Mouse (Mus musculus) G1E-ER4 (cell line): Measurements from ENCODE around the gene Shroom2. TPM values are rescaled to one million over a fixed set of nuclear protein-coding genes. Genes with fewer than 3 reads are reported as not detected.

ENCODE experiments used
- GATA1 ChIP-seq: IDR thresholded peaks from one replicate; pipeline ENCODE4 v1.8.0; 2012; ENCODE audit warnings: low read length, inconsistent platforms
- polyA plus RNA-seq: library from polyadenylated mRNA; stranded (reverse); fragments of >175 nt; gene quantifications from 2 replicates; pipeline ENCODE4 v1.2.3, GENCODE M21; 2012

Shroom2 gene
- not detected in 2 replicates for polyA plus RNA-seq

DNA sequence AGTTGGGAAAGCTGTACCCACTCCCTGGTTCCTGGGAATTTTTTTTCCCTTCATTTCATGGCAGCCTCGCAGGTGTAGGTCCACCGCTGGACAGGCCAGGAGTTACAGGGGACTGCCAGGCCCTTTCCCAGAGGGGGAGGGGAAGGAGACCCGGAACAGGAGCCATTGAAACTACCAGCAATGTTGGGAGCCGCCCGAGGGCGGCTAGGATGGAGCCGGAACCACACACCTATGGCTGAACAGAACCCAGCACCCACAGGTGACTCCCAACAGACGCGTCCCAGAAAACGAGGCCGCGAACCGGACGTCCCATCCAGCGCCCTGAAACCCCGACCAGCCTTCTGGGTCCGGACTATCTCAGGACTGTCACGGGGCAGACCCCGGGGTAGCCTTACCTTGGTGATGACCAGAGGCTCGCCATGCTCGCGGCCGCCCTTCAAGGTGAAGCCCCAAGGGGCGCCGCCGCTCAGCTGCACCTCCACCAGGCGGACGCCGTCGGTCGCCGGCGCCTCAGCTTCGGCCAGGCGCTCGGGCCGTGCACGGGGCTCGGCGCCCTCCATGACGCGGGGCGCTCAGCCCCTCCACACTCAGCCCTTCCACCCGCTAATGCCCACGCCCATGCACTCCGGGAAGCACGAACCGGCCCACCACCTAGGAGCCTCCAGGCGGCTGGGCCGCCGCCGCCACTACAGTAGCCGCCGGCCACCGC is at the start of gene Shroom2:
Shroom2 (minus strand) TSS at position 575 of the 709 bp plus-strand sequence.
- no peak for TF ChIP-seq GATA1

GRCm38 (mm10) chrX:152818996-152819395 is 49.7 kb upstream of the Shroom2 start:
- TF ChIP-seq GATA1, result no peak

- no peak for TF ChIP-seq GATA1
Measured at GRCm38 (mm10) chrX:152813339-152813738, 44.1 kb upstream of the Shroom2 start.

DNA sequence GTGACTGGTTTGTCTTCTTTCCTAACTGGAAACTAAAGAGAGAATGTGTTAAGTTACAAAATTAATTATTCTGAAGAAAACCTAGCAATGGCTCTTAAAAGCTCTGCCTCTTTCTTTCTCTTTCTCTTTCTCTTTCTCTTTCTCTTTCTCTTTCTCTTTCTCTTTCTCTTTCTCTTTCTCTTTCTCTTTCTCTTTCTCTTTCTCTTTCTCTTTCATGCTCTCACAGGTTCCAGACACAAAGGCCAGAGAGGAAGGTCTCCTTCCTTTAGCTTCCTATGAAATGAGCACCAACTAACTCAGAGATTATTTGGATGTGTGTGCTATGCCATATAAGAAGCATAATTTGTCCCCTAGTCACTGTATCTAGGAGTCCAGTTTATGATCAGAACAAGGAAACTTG is 36.1 kb upstream of the Shroom2 start:
- no peak for TF ChIP-seq GATA1

GRCm38 (mm10) chrX:152788611-152789010 is 19.3 kb upstream of the Shroom2 start:
- no peak for TF ChIP-seq GATA1

- TF ChIP-seq GATA1, result no peak
Measured at GRCm38 (mm10) chrX:152788129-152788528, 18.9 kb upstream of the Shroom2 start.

- TF ChIP-seq GATA1, result no peak
Measured at GRCm38 (mm10) chrX:152781720-152782403, 12.6 kb upstream of the Shroom2 start, which contains the start of gene Gpr143. Gene Gpr143, plus strand, starts transcription at chrX:152781921.

- TF ChIP-seq GATA1, result no peak
Measured at GRCm38 (mm10) chrX:152769600-152770157, 414 bp upstream of the Shroom2 start.

DNA sequence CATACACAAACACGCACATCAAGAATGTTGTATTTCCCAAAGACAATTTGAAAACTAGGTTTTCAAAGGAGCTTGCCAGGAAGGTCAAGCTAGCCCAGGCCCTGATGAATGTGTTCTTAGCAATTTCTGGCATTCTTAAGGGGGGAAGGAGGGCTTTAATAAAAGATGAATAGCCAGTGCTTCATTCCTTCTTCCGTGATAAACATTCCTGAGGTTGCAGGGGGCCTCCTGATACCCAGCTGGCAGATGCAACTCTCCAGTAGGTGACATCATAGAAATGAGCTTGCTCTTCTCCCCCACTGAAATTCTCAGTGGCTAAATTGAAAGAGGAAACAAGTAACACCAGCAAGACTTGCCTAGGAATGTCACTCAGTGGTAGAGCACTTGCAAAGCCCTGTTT is 5.1 kb downstream of the Shroom2 start:
- no peak for TF ChIP-seq GATA1

GRCm38 (mm10) chrX:152762855-152763254 is 6.4 kb downstream of the Shroom2 start:
- no peak for TF ChIP-seq GATA1

DNA sequence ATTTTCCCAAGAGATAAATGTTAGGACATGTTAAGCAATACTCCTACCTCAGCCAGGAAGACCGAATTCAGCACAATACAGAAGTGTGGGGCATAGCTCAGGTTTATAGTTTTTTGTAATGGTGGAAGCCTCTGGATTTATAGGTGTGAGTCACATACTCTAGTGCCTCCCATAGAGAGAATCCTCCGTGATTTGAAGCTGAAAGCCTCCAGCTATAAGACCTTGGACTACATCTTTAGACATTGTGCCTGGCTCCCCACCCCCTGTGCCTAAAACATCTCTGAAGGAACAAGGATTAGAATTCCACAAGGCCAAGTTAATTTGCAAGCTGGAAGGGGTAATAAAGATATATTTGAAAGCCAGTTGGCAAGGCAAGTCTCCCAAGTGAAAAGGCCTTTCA is 6.8 kb downstream of the Shroom2 start:
- no peak for TF ChIP-seq GATA1

GRCm38 (mm10) chrX:152756293-152756692 is 13.0 kb downstream of the Shroom2 start:
- no peak for TF ChIP-seq GATA1

DNA sequence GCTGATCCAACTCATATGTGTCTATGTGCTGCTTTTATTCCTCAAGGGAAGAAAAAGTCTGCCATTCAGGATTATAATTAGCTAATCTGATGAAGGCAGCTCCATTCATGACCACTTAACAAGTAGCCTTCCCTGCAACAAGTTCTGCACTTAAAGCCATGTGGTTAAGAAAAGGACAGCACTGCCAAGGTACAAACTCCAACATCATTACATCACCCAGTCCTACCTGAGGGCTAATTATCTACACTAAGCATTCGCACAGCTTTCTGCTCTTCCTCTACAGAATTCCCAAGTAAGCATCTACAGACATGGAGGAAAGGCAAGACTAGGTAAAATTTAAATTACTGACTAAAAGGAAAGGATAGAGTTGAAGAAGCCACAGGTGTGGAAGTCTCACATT is 13.4 kb downstream of the Shroom2 start:
- no peak for TF ChIP-seq GATA1

DNA sequence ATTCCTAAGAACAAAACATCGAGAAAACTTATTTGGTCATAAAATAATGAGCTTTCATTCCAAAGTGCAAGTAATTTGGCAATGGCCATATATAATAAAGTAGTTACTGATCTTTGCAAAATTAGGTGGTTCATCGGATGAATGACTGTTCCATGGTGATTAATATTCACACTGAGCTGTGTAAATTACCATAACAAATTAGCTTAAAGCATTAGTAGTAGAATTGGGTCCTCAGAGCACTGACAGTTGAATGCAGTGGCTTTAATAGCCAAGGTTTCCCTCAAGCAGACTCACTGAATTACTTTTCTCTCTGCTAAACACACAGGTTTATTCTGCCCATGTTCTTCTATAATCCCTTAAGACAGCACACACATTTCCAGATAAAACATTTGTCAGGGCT is 23.3 kb downstream of the Shroom2 start:
- TF ChIP-seq GATA1, result no peak

DNA sequence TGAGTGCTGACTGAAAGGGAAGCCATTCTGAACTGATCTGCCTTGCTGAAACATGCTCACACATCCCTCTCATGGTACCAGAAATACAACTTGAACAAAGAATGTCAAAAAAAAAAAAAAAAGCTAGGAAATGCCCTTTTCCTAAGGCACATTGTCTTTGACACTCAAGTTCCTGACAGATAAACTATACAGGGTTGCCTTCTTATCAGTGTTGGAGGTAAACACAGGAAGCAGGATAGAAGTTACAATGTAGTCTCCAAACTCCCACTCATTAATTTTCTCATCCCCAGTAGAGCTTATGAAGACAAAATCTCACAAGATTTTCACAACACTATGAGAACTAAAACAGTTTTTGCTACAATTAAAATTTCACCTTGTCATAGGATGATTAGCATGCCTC is 25.6 kb downstream of the Shroom2 start:
- no peak for TF ChIP-seq GATA1

GRCm38 (mm10) chrX:152738759-152739368 is 30.4 kb downstream of the Shroom2 start:
- TF ChIP-seq GATA1, result no peak
